Mouse (Mus musculus) midbrain, postnatal 0 days (tissue): ENCODE measurements at regions not wholly inside any gene's neighbourhood (a gene's known extent, or its start where the extent isn't known, plus 50 kb on each side); places are given as distances from the start of the nearest gene placed in this dataset.
A peak's percentile ranks its signal among the peaks of the same experiment; 100 is the strongest.

Experiments used
- ATAC-seq: fragments of 200-750 bp; cut with Nextera tagmentation; 2 replicates; pipeline ENCODE4 v1.8.0; 2017; ENCODE audit warnings: moderate number of reproducible peaks, mild to moderate bottlenecking, moderate TSS enrichment, moderate library complexity; ENCODE audit not compliant: low FRiP score
- DNase-seq: peaks from one replicate; pipeline ENCODE4 v3.0.0-alpha.2; 2015; ENCODE audit warnings: low spot score
- H3K27ac ChIP-seq: fragments of 300-500 bp; sonication (generic); 2 replicates; pipeline ENCODE4 v1.5.1; 2014; ENCODE audit warnings: low read depth, mild to moderate bottlenecking, low read length, mixed read lengths
- H3K27me3 ChIP-seq: fragments of 300-500 bp; sonication (generic); 2 replicates; pipeline ENCODE4 v1.6.1; 2014; ENCODE audit warnings: low read length, control low read depth, mixed read lengths; ENCODE audit not compliant: insufficient read depth
- H3K36me3 ChIP-seq: fragments of 300-500 bp; sonication (generic); 2 replicates; pipeline ENCODE4 v1.6.1; 2014; ENCODE audit warnings: low read length, control low read depth, mixed read lengths; ENCODE audit not compliant: insufficient read depth
- H3K4me1 ChIP-seq: fragments of 300-500 bp; sonication (generic); 2 replicates; pipeline ENCODE4 v1.6.1; 2014; ENCODE audit warnings: mild to moderate bottlenecking, control low read depth, antibody characterized with exemption, low read length, mixed read lengths; ENCODE audit not compliant: insufficient read depth
- H3K4me2 ChIP-seq: fragments of 300-500 bp; sonication (generic); 2 replicates; pipeline ENCODE4 v1.6.1; 2014; ENCODE audit warnings: low read depth, mild to moderate bottlenecking, low read length, mixed read lengths; ENCODE audit not compliant: poor library complexity, severe bottlenecking
- H3K4me3 ChIP-seq: fragments of 300-500 bp; sonication (generic); 2 replicates; pipeline ENCODE4 v1.5.1; 2014; ENCODE audit warnings: low read depth, mild to moderate bottlenecking, low read length, moderate library complexity
- H3K9ac ChIP-seq: fragments of 300-500 bp; sonication (generic); replicated peaks from 2 replicates; pipeline ENCODE4 v1.6.1; 2014; ENCODE audit warnings: mild to moderate bottlenecking, low read length, moderate library complexity, mixed read lengths; ENCODE audit not compliant: poor library complexity, severe bottlenecking
- H3K9me3 ChIP-seq: fragments of 300-500 bp; sonication (generic); 2 replicates; pipeline ENCODE4 v1.6.1; 2016; ENCODE audit warnings: low read length, control low read depth
- CTCF ChIP-seq: IDR thresholded peaks from 2 replicates; pipeline ENCODE4 v1.5.1; 2016; ENCODE audit warnings: antibody characterized with exemption, mild to moderate bottlenecking
- WGBS: fragments of 180-500 bp; shearing (Covaris S2); extraction: QIAGEN DNeasy Blood & Tissue Kit; methylation state at CpG from one replicate; pipeline ENCODE4 v1.1.7; 2014; 5-methylcytosine and 5-hydroxymethylcytosine counted together

- Histone ChIP-seq H3K36me3 (no peaks in the 10 kb centered on the region), H3K4me3 (no peak overlapping the region), H3K4me1 (no peaks in the 10 kb centered on the region), H3K9me3 (no peaks in the 10 kb centered on the region), H3K9ac (no peak overlapping the region), H3K4me2 (no peak overlapping the region), H3K27ac (no peak overlapping the region), H3K27me3 (no peaks in the 10 kb centered on the region)
- ATAC-seq (no peak), DNase-seq (no peak)
- no peak for TF ChIP-seq CTCF
- WGBS: 63% methylated on average over 5 of the region's 5 CpGs
Observed at GRCm38 (mm10) chr13:78641687-78642442, 442.3 kb upstream of the Nr2f1 start.

GRCm38 (mm10) chr13:78640340-78640739 lies 440.8 kb upstream of the Nr2f1 start:
- DNase-seq (no peak), ATAC-seq (no peak)
- no peaks in the 10 kb centered on the region for H3K9me3 ChIP-seq
- H3K4me1 ChIP-seq: no peaks in the 10 kb centered on the region
- H3K36me3 ChIP-seq: no peaks in the 10 kb centered on the region
- H3K9ac ChIP-seq: no peak overlapping the region
- no peaks in the 10 kb centered on the region for H3K27me3 ChIP-seq
- no peak overlapping the region for H3K4me2 ChIP-seq
- no peak overlapping the region for H3K4me3 ChIP-seq
- 82% methylated on average over 1 of the region's 1 CpGs for WGBS
- TF ChIP-seq CTCF: peak; percentile 16; the same call in 1 of the 2 replicates
- no peak overlapping the region for H3K27ac ChIP-seq

DNA sequence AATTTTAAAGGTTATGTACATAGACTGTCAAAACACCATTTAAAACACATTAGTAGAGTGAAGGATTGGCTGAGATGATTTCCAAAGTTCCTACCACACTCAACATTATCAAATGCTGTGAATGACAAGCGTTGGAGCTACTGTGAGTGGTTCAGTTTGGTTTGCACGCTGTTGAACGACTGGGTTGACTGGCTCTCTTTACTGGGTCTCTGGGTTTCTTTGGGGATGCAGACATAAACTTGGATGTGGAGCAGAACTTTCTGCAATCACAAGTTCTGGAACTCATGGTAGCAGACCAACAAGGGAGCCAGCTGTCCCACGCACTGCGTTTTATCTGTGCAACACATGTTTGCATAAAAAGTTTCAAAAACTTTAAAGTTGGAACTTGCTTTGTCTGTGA lies 438.9 kb upstream of the Nr2f1 start:
- Histone ChIP-seq H3K9me3 (no peaks in the 10 kb centered on the region), H3K4me2 (no peak overlapping the region), H3K27ac (no peak overlapping the region), H3K27me3 (no peaks in the 10 kb centered on the region), H3K9ac (no peak overlapping the region), H3K36me3 (no peaks in the 10 kb centered on the region), H3K4me3 (no peak overlapping the region), H3K4me1 (no peaks in the 10 kb centered on the region)
- 92% methylated on average over 5 of the region's 5 CpGs for WGBS
- DNase-seq (no peak), ATAC-seq (no peak)
- TF ChIP-seq CTCF: no peak

DNA sequence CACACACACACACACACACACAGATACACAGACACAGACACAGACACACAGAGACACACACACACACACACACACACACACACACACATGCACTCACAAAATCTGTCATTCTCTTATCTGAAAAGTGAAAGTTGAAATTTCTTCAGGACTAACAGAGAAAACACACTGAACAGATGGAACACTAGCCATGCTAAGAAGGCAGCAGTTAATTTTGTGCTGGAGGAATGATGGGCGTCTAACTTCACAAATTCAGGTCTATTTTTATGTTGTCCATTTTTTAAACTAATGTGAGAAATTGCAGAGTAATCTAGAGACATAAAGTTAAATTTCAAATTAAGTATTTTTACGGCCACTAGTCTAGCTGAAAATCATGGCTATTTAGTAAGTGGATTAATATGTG lies 432.1 kb upstream of the Nr2f1 start:
- Histone ChIP-seq H3K9me3 (no peaks in the 10 kb centered on the region), H3K27ac (no peak overlapping the region), H3K4me3 (no peak overlapping the region), H3K9ac (no peak overlapping the region), H3K27me3 (no peaks in the 10 kb centered on the region), H3K4me2 (no peak overlapping the region), H3K36me3 (no peaks in the 10 kb centered on the region), H3K4me1 (no peaks in the 10 kb centered on the region)
- DNase-seq (no peak), ATAC-seq (no peak)
- TF ChIP-seq CTCF: no peak
- 93% methylated on average over 2 of the region's 2 CpGs for WGBS

DNA sequence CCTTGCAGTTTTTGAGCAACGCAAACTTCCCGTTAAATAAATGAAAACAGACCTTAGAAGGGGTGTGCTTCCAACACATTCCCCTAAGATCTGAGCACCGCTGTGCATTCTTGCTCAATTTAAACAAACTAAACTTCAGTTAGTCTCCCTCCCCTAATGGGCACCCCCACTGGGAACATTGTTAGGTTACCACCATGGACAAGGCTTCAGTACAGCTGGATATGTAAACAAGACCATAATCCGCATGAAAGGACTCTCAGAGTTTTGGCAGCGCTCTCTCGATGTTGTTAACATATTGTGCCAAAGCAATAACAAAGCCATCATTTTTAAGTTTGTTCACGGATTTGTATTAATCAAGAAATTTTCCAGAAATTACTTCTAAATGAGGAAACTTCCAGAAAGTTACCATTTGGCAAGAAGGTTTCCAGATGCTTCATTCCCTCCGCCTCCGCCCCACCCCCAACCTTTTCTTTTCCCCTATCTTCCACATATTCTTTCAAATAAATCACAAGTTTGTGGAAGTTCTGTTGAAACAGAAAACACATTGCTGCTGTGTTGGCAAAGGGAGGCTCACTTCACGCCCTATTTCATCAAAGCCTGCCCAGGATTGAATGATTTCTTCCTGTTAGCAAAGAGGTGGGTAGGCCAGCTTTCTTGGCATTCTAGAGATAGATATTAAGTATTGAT lies 429.6 kb upstream of the Nr2f1 start:
- WGBS: 32% methylated on average over 10 of the region's 10 CpGs
- Histone ChIP-seq H3K4me1 (no peaks in the 10 kb centered on the region), H3K36me3 (no peaks in the 10 kb centered on the region), H3K27me3 (no peaks in the 10 kb centered on the region), H3K9ac (no peak overlapping the region), H3K4me2 (0 out of 2 replicates have a peak overlapping the region, but pooled peaks have one; percentile 12), H3K4me3 (no peak overlapping the region), H3K9me3 (no peaks in the 10 kb centered on the region), H3K27ac (no peak overlapping the region)
- peak; percentile 59 for DNase-seq
- no peak for ATAC-seq
- TF ChIP-seq CTCF: no peak

DNA sequence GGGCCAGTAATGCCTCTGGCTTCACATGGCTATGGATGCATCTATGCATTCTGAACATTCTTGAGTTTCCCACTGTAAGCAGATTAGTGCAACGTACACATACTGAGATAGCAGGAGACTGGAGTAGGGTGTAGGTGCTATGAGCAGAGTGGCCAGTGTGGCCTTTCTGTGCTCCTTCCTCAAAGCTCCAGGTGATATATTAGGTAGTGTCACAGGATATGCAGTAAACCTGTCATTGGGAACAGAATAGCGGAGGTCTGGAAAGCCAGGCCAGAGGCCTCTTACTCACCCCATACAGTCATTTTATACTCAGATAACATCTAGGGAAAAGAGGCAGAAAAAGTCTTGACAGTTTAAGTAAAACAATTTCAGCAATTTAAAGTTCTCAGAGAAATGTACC lies 424.1 kb upstream of the Nr2f1 start:
- no peak for DNase-seq
- no peaks in the 10 kb centered on the region for H3K36me3 ChIP-seq
- TF ChIP-seq CTCF: no peak
- no peak overlapping the region for H3K4me3 ChIP-seq
- H3K27ac ChIP-seq: no peak overlapping the region
- no peak for ATAC-seq
- H3K27me3 ChIP-seq: no peaks in the 10 kb centered on the region
- H3K9me3 ChIP-seq: no peaks in the 10 kb centered on the region
- no peak overlapping the region for H3K9ac ChIP-seq
- H3K4me2 ChIP-seq: no peak overlapping the region
- WGBS: 84% methylated on average over 2 of the region's 2 CpGs
- H3K4me1 ChIP-seq: no peaks in the 10 kb centered on the region
